Mouse (Mus musculus): ENCODE measurements around the gene Prcd. TPM values are rescaled to one million over a fixed set of nuclear protein-coding genes. Genes with fewer than 3 reads are reported as not detected.

Gene Prcd
- polyA plus RNA-seq, 1 experiment from 2014 or later = 0.84 TPM

DNA sequence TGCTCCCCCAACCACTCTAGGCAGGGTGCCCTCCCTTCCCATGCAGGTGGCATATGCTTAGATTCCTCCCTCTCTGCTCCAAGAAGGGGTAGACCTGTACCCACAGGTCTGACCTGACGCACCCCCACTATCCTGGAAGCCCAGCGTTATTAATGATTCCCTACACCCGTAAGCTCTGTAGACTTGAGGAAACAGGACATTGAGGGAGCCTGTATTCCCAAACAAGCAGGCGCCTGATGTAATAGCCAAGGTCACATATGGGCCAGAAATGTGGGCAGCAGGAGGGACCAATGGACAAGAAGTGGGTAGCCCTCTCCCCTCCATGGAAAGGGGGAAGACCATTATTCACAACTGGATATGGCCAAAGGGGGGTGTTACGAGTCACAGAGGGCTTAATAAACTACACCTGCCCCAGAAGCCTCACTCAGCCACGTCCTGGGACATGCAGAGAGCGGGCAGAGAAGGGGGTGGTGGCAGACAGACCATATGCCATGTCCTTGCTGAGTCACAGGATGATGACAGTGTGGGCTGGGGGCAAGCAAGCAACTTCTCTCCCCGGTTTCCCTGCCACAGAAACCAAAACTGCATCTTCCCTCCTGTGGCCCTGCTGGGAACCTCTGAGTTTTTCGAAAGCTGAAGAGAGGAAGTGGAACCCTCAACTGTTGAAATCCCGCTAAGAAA, 36.8 kb upstream of the Prcd start:
- H3K27ac ChIP-seq (replicated peaks; ENCODE audit: low read depth, low read length) = peak overlapping the region; percentile 4; the same call in 1 of the 2 replicates
- H3K4me2 ChIP-seq (ENCODE audit: low read depth, low read length) = no peak overlapping the region
- no peaks in the 10 kb centered on the region for H3K36me3 ChIP-seq (ENCODE audit: control insufficient read depth, insufficient read depth, low read length)
- no peaks in the 10 kb centered on the region for H3K9me3 ChIP-seq (ENCODE audit: control insufficient read depth, low read length)
- no peak overlapping the region for H3K4me3 ChIP-seq (ENCODE audit: low read depth, low read length)
- no peaks in the 10 kb centered on the region for H3K27me3 ChIP-seq (replicated peaks; ENCODE audit: control insufficient read depth, insufficient read depth, low read length)
- WGBS = 68% methylated on average over 10 of the region's 10 CpGs
- H3K4me1 ChIP-seq (ENCODE audit: control insufficient read depth, insufficient read depth, low read length) = peaks cover 11% of the 10 kb centered on the region
- ATAC-seq (ENCODE audit: low read depth) (no peak), DNase-seq (ENCODE audit: low spot score) (no peak)
- no peak overlapping the region for H3K9ac ChIP-seq (ENCODE audit: low read depth, low read length)

DNA sequence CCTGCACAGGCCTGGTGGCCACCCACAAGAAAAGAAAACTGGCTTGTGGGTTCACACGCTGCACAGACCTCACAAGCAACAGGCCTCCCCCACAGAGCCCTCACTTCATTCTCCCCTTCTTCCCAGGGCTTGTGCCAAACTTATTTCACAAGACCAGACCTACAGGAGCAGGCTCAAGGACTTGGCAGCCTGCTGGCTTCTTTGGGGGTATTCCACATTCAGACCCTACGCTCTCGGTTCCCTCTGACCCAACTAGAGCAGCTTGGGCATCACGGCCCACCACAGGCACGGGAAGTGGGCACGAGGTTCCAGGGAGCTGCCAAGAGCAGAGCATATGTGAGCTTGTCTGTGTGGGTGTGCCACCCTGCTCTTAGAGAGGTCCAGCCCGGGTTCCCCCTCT, 35.7 kb upstream of the Prcd start:
- Histone ChIP-seq H3K27me3 (replicated peaks; ENCODE audit: control insufficient read depth, insufficient read depth, low read length) (no peaks in the 10 kb centered on the region), H3K9me3 (ENCODE audit: control insufficient read depth, low read length) (no peaks in the 10 kb centered on the region), H3K4me1 (ENCODE audit: control insufficient read depth, insufficient read depth, low read length) (peaks cover 14% of the 10 kb centered on the region), H3K4me2 (ENCODE audit: low read depth, low read length) (no peak overlapping the region), H3K4me3 (ENCODE audit: low read depth, low read length) (no peak overlapping the region), H3K9ac (ENCODE audit: low read depth, low read length) (no peak overlapping the region), H3K27ac (replicated peaks; ENCODE audit: low read depth, low read length) (no peak overlapping the region), H3K36me3 (ENCODE audit: control insufficient read depth, insufficient read depth, low read length) (no peaks in the 10 kb centered on the region)
- 87% methylated on average over 7 of the region's 7 CpGs for WGBS
- DNase-seq (ENCODE audit: low spot score) (peak; percentile 19), ATAC-seq (ENCODE audit: low read depth) (no peak)

DNA sequence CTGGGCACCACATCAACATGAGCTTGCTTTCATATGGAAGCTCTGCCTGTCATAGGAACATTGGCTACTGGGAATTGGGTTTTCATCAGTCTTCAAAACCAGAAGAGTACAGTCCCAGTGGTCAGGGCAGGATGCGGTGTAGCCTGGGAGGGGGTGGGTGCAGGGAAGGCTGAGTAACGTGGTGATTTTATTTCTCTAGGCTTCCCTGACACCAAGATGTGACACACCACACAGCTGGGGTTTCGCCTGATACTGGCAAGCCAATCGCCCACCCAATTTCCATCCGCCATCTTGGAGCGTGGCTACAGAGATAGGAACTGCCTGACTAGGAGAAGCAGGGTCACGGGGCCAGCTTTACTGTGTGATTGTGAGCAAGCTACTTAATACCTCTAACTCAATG, 34.7 kb upstream of the Prcd start:
- H3K4me2 ChIP-seq (ENCODE audit: low read depth, low read length) = no peak overlapping the region
- no peak overlapping the region for H3K4me3 ChIP-seq (ENCODE audit: low read depth, low read length)
- H3K4me1 ChIP-seq (ENCODE audit: control insufficient read depth, insufficient read depth, low read length) = peaks cover 19% of the 10 kb centered on the region
- DNase-seq (ENCODE audit: low spot score) (no peak), ATAC-seq (ENCODE audit: low read depth) (no peak)
- no peaks in the 10 kb centered on the region for H3K9me3 ChIP-seq (ENCODE audit: control insufficient read depth, low read length)
- H3K36me3 ChIP-seq (ENCODE audit: control insufficient read depth, insufficient read depth, low read length) = no peaks in the 10 kb centered on the region
- H3K9ac ChIP-seq (ENCODE audit: low read depth, low read length) = no peak overlapping the region
- H3K27me3 ChIP-seq (replicated peaks; ENCODE audit: control insufficient read depth, insufficient read depth, low read length) = 0 out of 2 replicates have a peak, but pooled peaks cover 3% of the 10 kb centered on the region
- 85% methylated on average over 7 of the region's 7 CpGs for WGBS
- H3K27ac ChIP-seq (replicated peaks; ENCODE audit: low read depth, low read length) = no peak overlapping the region

DNA sequence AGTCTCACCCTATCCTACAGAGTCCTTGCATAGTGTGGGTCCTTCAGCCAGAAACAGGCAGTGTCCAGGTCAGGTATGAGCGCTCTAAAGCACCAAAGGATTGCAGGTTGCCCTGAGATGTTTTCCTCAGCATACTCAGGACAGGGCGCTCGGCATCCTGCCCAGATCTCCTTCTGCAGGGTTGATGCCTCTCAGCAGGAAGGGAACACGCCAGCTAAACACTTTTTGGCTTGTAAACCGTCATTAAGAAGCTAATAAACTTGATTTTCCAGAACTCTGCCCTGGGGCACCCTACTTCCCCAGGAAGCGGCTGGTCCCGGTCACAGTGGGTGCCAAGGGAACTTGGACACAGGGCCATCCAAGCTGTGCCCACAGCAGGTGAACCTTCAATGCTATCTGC, 34.2 kb upstream of the Prcd start:
- H3K9ac ChIP-seq (ENCODE audit: low read depth, low read length) = no peak overlapping the region
- no peak overlapping the region for H3K4me2 ChIP-seq (ENCODE audit: low read depth, low read length)
- DNase-seq (ENCODE audit: low spot score) (no peak), ATAC-seq (ENCODE audit: low read depth) (no peak)
- H3K4me1 ChIP-seq (ENCODE audit: control insufficient read depth, insufficient read depth, low read length) = peaks cover 19% of the 10 kb centered on the region
- H3K4me3 ChIP-seq (ENCODE audit: low read depth, low read length) = no peak overlapping the region
- 74% methylated on average over 7 of the region's 7 CpGs for WGBS
- no peaks in the 10 kb centered on the region for H3K9me3 ChIP-seq (ENCODE audit: control insufficient read depth, low read length)
- H3K27me3 ChIP-seq (replicated peaks; ENCODE audit: control insufficient read depth, insufficient read depth, low read length) = 0 out of 2 replicates have a peak, but pooled peaks cover 3% of the 10 kb centered on the region
- no peak overlapping the region for H3K27ac ChIP-seq (replicated peaks; ENCODE audit: low read depth, low read length)
- H3K36me3 ChIP-seq (ENCODE audit: control insufficient read depth, insufficient read depth, low read length) = no peaks in the 10 kb centered on the region

DNA sequence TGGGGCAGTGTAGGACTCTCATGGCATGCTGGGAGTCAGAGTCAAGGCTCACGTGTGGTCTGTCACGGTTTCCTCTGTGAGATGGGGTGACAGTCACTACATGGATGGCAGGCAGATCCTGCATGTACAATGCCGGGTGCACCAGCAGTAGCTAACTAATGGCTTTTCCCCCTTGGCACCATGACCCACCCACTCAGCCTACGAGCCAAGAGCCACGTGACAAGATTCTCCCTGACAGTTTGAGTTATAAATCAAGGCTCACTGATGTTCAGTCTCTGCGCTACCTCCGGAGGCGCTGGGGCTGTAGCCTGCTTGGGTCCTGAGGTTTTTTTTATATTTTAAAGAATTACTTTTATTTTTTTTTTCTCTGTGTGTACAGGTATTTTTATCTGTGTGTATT, 33.8 kb upstream of the Prcd start:
- peaks cover 22% of the 10 kb centered on the region for H3K4me1 ChIP-seq (ENCODE audit: control insufficient read depth, insufficient read depth, low read length)
- no peak overlapping the region for H3K9ac ChIP-seq (ENCODE audit: low read depth, low read length)
- peaks cover 3% of the 10 kb centered on the region; the same call in 1 of the 2 replicates for H3K27me3 ChIP-seq (replicated peaks; ENCODE audit: control insufficient read depth, insufficient read depth, low read length)
- H3K27ac ChIP-seq (replicated peaks; ENCODE audit: low read depth, low read length) = no peak overlapping the region
- H3K4me2 ChIP-seq (ENCODE audit: low read depth, low read length) = no peak overlapping the region
- H3K9me3 ChIP-seq (ENCODE audit: control insufficient read depth, low read length) = no peaks in the 10 kb centered on the region
- no peak for DNase-seq (ENCODE audit: low spot score)
- 71% methylated on average over 8 of the region's 8 CpGs for WGBS
- ATAC-seq (ENCODE audit: low read depth) = no peak
- no peak overlapping the region for H3K4me3 ChIP-seq (ENCODE audit: low read depth, low read length)
- H3K36me3 ChIP-seq (ENCODE audit: control insufficient read depth, insufficient read depth, low read length) = no peaks in the 10 kb centered on the region

DNA sequence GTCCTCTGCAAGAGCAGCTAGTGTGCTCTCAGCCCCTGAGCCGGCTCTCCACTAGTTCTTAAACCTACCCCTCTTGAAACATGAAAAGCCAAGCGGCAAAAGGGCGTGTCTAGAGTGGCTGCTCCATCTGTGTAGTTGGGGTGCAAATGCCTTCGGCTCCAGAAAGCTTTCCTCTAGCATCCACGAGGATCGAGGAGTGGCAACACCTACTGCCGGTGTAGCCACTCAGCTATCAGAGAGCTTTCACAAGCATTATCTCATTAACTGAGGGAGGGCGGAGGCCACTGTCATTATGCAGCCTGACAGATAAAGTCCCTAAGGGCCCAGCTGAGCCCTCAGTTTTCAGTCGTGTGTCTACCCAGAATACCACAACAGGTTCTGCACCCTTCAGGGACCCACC, 33.3 kb upstream of the Prcd start:
- ATAC-seq (ENCODE audit: low read depth) = no peak

DNA sequence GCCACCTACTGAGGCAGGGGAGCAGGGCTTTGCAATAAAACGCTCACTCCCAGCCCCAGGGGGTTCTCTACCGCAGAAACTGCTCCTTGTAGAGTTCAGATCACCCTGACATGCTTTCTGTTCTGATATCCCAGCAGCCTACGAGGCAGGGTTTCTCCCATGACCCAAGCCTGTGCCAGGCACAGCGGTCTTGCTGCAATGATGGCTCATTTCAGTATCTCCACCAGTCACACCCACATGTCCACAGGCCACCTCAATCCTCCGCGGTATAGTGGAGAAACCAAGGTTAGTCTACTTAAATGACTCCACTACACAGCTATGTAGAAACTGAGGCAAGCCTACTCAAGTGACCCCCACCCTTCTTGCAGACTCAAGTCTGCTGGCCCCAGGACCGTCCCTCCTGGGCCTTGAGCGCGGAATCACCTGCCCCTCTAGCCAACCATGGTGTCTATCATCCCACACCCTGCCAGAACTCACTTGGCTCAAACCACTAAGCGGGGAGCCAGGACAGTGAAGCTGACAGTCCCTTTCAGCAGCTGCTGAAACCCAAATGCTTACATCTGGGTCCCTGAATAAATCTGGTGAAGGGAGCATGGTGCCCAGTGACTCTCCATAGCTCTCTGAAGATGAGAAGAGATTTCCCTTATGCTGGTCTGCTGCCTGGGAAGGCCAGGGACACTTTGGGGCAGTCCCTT, 32.6 kb upstream of the Prcd start:
- Histone ChIP-seq H3K4me1 (ENCODE audit: control insufficient read depth, insufficient read depth, low read length) (peaks cover 24% of the 10 kb centered on the region), H3K27ac (replicated peaks; ENCODE audit: low read depth, low read length) (no peak overlapping the region), H3K9me3 (ENCODE audit: control insufficient read depth, low read length) (no peaks in the 10 kb centered on the region), H3K9ac (ENCODE audit: low read depth, low read length) (0 out of 2 replicates have a peak overlapping the region, but pooled peaks have one; percentile 32), H3K4me3 (ENCODE audit: low read depth, low read length) (no peak overlapping the region), H3K4me2 (ENCODE audit: low read depth, low read length) (no peak overlapping the region), H3K27me3 (replicated peaks; ENCODE audit: control insufficient read depth, insufficient read depth, low read length) (peaks cover 3% of the 10 kb centered on the region; the same call in 1 of the 2 replicates), H3K36me3 (ENCODE audit: control insufficient read depth, insufficient read depth, low read length) (no peaks in the 10 kb centered on the region)
- DNase-seq (ENCODE audit: low spot score) = no peak
- 81% methylated on average over 8 of the region's 10 CpGs for WGBS
- no peak for ATAC-seq (ENCODE audit: low read depth)

More for the DNA sequence above, 33.3 kb upstream of the Prcd start:
- H3K4me1 ChIP-seq (ENCODE audit: control insufficient read depth, insufficient read depth, low read length) = peaks cover 24% of the 10 kb centered on the region
- no peaks in the 10 kb centered on the region for H3K36me3 ChIP-seq (ENCODE audit: control insufficient read depth, insufficient read depth, low read length)
- H3K4me3 ChIP-seq (ENCODE audit: low read depth, low read length) = no peak overlapping the region
- H3K4me2 ChIP-seq (ENCODE audit: low read depth, low read length) = no peak overlapping the region
- 32% methylated on average over 8 of the region's 9 CpGs for WGBS
- DNase-seq (ENCODE audit: low spot score) = peak; percentile 48
- H3K9ac ChIP-seq (ENCODE audit: low read depth, low read length) = no peak overlapping the region
- no peaks in the 10 kb centered on the region for H3K9me3 ChIP-seq (ENCODE audit: control insufficient read depth, low read length)
- H3K27ac ChIP-seq (replicated peaks; ENCODE audit: low read depth, low read length) = no peak overlapping the region
- peaks cover 3% of the 10 kb centered on the region; the same call in 1 of the 2 replicates for H3K27me3 ChIP-seq (replicated peaks; ENCODE audit: control insufficient read depth, insufficient read depth, low read length)

DNA sequence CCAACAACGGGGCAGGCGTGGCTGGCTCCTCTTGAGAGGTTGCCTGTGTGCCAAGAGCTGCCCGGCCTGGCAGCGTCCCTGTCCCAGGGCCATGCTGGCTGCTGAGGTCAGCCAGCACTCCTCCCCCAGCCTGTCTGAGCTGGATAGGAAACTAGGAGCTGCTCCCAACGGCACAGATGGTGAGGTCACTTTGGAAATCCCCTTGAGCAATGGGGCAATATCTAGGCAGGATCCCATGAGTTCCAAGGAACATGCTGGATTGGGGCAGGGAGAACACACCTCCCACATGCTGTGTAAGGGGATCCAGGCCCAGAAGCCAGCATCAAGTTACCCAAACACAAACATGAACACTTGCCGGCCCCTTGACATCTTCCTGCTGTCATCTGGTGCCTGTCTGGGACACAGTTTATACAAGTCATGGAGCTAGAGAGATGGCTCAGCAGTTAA, 32.1 kb upstream of the Prcd start:
- DNase-seq (ENCODE audit: low spot score) = peak; percentile 61
- Histone ChIP-seq H3K27ac (replicated peaks; ENCODE audit: low read depth, low read length) (no peak overlapping the region), H3K4me3 (ENCODE audit: low read depth, low read length) (no peak overlapping the region), H3K4me2 (ENCODE audit: low read depth, low read length) (no peak overlapping the region), H3K4me1 (ENCODE audit: control insufficient read depth, insufficient read depth, low read length) (peaks cover 24% of the 10 kb centered on the region), H3K36me3 (ENCODE audit: control insufficient read depth, insufficient read depth, low read length) (no peaks in the 10 kb centered on the region), H3K27me3 (replicated peaks; ENCODE audit: control insufficient read depth, insufficient read depth, low read length) (peaks cover 3% of the 10 kb centered on the region; the same call in 1 of the 2 replicates), H3K9ac (ENCODE audit: low read depth, low read length) (0 out of 2 replicates have a peak overlapping the region, but pooled peaks have one; percentile 32), H3K9me3 (ENCODE audit: control insufficient read depth, low read length) (no peaks in the 10 kb centered on the region)
- peak; percentile 20; the same call in 1 of the 2 replicates for ATAC-seq (ENCODE audit: low read depth)
- WGBS = 22% methylated on average over 6 of the region's 6 CpGs

Measured in embryonic facial prominence, embryonic 14.5 days (tissue).